Mouse (Mus musculus): ENCODE results near the gene Nav2.

DNA sequence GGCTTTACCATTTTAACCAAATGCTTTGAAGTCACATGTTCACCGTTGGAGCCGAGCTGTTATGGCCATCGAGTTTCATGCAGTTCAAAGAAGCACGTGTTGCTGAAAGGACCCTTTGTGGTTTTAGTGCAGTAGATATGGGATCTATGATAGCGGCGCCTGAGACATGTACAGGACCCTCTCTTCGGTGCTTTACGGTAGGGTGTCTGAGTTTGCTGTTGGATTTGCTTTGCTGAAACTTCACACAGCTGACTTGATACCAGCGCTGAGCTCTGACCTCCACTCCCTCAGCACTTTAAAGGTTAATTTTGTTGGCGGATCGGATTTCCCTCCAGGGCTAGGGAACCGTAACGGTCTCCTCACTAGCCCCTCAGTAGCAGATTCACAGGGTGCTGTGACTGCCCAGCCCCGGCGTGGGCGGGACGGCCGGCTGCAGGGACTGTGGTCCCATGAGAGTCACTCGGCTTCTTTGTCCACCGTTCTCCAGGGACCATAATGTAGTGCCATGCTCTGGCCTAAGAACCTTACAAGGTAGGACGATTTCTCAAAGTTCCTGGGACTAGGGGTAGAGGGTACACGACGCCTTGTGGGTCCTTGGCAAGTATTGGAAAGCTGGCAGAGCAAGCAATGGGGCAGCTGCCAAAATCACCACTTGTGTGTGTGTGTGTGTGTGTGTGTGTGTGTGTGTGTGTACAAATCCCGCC is 614.0 kb downstream of the Nav2 start:
- TF ChIP-seq CTCF (conservative IDR thresholded peaks at IDR 0.05 in 1 of 2, IDR thresholded peaks at IDR 0.05 in 1 of 2; ENCODE audit: low read depth in 2 of 2, low read length in 2 of 2) (no peak), E2F4 (IDR thresholded peaks at IDR 0.05; ENCODE audit: insufficient replicate concordance, low read depth, low read length) (no peak), MEF2A (IDR thresholded peaks at IDR 0.05; ENCODE audit: borderline replicate concordance, low read depth, low read length) (no peak), ZMIZ1 (IDR thresholded peaks at IDR 0.05; ENCODE audit: low read depth, low read length) (no peak), EP300 (IDR thresholded peaks at IDR 0.05; ENCODE audit: low read length) (no peak)
